Mouse (Mus musculus) c-Kit-positive CD71-positive TER-119-positive erythroid progenitor cells, embryonic 14.5 days (primary cell): ENCODE measurements around the gene Il1rap.
A peak's percentile ranks its signal among the peaks of the same experiment; 100 is the strongest.

Experiments used
- DNase-seq: peaks from one replicate; pipeline ENCODE4 v3.0.0-alpha.2; 2013; ENCODE audit warnings: low spot score

The Il1rap gene

DNA sequence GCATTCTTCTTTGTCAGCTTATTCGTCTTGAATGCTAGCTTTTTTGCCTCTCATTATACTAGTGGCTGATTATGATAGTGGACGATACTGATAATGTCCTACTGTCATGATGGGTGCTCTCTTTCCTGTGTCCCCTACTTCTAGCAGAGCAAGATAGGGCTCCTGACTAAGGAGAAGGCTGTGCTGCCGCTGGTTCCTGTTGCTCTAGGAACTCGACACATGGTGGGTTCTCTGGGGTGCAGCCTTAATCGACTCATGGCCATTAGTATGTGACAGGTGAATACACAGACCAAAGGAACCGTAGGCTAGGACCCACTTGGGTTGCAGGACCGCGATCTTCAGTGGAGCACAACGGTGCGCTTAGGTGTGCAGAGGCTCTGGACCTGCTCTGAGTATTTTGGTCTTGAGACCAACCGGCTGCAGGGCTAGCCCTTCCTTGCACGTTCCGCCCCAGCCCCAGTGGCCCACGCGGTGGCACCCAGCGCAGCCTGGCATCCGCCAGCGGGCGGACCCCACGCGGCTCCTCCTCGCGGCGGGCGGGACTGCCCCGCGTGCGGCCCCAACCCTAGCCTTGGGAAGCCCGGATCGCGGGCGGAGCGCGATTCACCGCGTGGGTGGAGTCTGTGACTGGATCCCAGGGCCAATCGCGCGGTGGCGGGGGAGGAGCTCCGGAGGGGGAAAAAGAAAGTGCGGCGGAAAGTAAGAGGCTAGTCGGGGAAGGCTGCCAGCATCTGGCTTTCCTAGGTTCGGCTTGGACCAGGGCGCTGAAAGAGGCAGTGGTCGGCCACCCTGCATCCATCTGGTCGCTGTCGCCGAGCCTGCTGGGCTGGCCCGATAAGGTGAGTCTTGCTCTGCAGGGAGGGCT lies at the start of gene Il1rap:
TSS of gene Il1rap (plus strand) at position 657 of the 865 bp plus-strand sequence.
- peak; percentile 81 for DNase-seq

DNA sequence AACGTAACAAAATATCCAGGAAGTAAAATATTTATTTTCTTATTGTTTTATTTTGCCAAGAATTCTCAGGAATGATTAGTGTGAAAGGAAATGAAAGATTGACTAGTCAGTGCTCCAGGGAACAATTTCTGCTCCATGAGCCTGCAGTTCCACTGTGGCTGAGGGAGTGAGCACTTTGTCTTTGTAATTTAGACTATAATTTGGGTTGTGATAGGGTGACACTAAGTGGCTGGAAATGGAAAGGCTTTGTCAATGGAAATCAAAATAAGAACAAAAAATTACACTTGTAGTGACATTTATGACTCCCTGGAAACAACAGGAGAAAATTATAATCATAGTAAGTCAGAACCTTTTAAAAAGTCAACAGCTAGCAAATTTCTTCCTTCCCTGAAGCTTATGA lies 49.2 kb upstream of the Il1rap start:
- no peak for DNase-seq

DNA sequence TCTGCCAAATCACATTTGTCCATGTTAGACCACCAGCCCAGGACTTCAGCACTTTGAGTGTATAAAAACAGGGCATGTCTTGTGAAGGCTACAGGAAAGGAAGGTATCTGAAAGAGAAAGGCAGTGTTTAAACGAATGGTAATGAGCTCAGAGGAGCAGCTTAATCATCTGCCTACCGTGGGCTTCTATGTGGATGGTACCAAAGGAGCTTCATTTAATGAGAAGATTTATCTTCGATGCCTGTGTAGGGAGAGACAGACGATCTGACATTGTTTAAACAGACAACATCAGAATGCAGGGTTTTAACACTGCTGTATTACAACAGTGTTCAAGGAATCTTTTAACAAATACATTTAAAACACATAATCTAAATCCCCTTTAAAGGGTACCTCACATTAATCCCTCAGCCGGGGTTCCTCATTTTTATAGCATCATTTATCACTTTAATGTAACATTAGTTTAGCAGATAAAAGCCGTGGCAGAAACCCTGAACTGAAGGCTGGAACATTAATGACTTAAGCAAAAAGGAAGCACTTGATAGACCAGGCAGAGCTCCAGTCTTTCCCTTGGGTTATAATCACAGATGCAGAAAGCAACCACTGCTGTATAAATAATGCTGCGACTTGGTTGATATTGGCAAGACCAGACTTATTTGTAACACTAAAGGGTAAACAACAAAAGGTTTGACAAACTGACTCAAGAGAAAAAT lies 35.2 kb upstream of the Il1rap start:
- no peak for DNase-seq

DNA sequence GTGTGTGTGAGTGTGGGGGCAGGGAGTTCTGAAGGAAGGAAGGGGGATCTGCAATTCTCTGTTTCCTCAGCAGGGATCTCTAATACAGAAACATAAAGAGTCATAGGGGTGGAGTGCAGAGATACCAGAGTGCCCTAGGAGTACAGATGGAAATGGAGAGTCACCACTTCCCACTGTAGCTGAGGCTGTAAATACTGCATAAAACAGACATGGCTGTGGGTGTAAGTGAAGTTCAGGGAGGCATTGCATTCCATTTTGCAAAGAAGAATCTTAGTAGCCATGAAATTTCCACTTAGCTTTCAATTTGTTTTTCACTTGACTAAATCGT lies 34.7 kb upstream of the Il1rap start:
- DNase-seq, result no peak

DNA sequence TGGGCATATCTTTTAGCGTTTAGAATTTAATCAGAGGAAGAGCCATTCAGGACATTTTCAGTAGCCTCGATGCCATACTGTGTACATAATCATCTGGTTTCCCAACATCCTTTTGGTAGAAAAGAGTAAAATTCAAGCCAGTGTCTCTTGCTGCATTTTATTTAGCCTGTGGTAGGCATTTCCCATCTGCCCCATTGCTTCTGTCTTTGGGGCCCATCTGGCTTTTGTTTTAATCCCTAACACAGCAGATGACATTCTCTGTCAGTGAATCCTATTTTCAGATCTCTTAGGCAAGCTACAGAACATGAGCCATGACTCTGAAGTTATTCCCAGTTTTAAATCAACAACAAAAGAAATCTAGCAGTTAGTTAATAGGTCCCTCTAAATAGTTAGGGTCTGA lies 32.3 kb upstream of the Il1rap start:
- DNase-seq, result no peak

DNA sequence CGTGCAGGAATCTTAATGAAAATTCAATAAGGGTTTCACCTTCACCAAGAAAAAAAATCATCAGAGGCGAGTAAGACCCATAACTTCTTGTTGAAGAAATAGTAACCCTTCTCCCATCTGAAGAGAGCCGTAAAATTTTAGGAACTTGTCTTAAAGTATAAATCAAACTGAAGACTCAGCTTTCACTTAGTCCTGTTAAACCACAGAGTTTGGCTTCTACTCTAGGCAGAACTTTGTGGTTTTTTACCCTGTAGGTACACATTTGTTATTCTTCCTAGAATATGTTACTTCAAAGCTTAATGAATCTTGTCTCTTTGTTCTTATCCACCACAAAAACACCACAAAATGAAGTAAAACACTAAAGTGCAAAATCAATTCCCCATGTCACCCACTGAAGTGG lies 29.3 kb upstream of the Il1rap start:
- DNase-seq, result no peak

DNA sequence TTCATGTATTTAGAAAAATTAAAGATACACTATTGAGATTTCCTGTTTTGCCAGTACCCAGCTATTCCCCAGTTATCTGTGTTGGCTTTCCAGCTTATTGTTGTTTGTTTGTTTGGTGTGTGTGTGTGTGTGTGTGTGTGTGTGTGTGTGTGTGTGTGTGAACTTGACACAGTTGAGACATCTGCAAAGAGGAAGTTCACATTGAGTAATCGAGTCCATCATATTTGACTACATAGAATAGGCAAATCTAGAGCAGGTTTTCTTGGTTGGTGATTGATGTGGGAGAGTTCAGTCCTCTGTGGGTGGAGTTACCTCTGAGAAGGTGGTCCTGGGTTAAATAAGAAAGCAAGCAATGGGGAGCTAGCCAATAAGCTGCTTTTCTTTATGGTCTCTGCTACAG lies 22.7 kb upstream of the Il1rap start:
- no peak for DNase-seq

DNA sequence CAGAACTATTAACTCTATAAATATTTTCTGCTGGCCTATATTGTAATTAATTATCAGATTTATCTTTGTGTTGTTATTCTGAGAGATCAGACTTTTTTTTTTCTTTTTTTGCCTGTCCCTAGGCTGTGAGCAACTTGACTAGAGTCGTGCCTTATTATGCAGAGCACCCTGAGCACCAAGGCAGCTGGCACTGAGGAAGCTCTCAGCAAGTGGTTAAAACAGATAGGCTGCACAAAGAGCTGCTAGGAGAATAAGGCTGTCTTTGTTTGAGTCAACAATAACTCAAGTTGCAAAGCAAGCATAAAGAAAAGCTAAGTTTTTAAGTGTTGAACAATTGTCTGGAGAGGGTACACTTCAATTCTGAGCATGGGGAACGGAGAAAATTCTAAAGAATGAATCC lies 19.8 kb upstream of the Il1rap start:
- DNase-seq, result no peak

DNA sequence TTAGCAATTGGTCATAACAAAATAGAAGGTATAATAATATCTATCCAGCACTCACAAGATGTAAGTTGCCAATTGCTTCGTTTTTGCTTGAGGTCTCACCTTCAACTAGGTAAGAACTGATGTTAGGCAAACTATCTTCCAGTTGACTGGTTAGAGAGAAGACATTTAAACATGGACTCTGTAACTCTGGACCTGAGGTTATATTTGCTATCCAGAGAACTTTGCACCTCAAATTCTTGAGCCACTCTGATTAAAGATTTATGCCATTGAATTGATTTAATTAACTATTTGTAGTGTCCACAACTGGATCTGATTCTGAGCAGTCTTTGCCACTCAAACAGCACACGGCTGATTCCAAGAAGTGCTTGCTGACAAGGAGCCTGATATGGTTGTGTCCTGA lies 18.7 kb upstream of the Il1rap start:
- DNase-seq, result no peak

DNA sequence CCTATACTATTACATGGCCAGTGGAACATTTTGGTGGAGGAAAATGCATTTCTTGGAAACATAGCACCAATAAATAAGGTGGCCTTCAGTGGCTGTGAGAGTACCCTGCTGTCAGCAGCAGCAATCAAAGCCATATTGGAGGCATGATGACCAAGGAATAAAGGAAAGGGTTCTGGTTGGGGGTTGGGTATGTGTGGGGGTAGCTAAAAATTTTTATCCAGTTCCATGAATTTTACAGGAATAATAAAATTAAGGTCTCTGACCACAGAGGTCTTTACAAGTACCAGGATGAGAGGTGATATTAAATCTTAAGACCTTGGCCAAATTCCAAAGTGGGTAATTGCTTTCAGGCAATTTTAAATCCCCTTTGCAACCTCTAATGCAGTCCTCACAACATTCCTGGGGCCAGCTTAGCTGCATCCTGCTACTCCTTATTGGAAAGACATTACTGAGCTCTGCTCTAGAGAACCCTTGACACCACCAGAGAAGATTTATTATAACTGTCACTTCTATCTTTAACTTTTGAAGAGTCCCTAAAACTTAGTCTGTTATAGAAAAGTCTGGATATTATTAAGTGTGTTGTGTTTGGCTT lies 12.0 kb upstream of the Il1rap start:
- no peak for DNase-seq

DNA sequence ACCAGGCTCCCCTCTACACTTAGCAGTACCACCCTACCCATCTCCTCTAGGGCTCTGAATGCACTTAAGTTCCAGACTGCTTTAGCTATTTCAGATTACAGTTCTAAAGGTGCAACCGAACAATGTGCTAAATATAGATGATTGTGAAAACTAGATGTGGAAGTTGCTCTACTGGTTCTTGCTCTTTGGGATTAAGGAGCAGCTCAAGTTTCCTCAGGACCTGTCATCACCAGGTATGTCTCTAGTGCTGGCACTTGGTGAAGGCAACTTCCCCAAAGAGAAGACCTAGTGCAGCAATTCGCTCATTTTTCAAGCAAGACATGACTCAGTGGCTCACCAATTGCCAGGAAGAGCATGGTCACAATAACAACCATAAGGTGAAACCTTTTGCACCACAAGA lies 9.7 kb upstream of the Il1rap start:
- DNase-seq, result no peak

DNA sequence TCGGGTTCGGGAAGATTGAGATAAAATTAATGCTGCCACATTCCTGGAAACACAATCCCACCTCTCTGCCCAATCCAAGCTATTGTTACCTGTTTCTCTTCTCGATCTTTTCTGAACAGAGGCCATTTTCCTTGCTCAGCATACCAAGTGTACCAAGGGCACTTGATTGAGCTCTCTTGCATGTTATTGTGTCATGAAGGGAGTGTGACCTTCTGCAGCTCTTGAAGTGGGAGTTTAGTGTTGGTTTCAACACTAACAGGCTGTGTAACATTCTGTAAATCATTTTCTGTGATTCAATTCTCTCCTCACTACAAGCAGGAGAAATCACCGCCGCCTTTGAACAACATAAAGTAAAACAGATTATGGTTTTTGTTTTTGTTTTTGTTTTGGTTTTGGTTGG lies 7.3 kb upstream of the Il1rap start:
- DNase-seq, result no peak

DNA sequence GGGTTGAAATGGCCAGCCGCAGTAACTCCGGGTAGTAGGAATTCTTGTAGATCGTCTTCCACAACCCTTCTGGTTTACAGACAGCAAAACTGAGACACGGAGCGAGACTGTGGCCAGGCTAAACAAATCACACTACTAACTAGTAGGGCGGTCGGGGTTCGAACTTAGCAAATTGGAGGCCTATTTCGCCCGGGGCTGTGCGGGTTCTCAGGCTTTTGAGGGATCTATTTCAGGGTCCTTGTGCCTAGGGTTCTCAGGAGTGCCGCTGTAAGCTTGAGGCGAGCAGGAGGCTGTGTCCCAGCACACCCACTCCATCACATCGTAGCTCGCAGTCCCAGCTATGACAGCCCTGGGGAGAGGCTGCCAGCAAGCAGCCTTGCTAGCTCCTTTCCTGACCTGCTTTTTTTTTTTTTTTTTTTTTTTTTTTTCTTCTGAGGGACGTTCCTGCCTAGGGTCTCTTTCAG lies 441 bp downstream of the Il1rap start:
- no peak for DNase-seq

DNA sequence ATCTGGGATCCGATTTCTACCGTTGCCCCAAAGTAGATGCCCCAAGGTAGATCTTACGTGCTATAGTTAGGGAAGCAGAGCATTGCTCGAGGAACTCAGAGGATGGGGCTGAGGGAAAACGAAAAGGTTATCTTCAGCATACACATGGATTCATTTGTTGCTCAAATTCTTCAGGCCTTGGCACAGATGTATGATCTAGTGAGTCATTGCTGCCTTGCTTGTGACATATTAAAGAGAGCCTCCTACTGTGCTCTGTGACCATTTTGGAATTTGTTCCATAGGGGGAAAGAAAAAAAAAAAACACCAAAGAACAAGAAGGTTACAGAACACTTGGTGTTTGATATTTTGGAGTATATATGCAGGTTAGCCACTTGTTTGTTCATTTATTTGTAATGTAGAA lies 4.3 kb downstream of the Il1rap start:
- no peak for DNase-seq

DNA sequence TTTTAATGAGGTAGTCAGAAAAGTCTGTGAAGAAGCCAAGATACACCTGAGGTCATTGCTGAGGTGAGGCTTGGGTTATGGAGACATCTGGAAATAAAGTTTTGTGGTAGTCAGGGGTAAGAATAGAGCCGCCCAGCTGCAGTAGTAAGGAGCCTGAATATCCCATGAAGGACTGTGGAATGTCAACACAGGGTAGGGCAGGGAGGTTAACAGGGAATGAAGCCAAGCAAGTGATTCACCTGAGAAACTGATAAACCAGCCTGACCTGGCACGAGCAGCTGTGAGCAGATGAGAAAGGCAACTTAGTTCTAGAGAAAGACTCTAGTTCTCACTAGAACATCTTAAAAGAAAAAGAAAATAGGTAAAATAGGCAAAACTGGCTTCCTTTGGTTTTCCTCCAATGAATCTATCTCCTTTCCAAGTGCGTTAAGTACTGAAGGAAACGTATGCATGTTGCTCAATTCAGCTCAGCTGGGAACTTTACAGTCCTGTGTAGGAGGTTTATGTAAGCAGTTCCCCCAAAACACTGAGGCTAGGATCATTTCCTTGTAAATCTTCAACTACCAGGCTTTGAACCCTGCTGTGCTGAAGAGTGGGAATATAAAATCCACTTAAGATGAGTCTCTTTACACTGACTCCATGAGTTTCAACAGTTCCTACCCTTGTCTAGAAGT lies 9.5 kb downstream of the Il1rap start:
- no peak for DNase-seq

DNA sequence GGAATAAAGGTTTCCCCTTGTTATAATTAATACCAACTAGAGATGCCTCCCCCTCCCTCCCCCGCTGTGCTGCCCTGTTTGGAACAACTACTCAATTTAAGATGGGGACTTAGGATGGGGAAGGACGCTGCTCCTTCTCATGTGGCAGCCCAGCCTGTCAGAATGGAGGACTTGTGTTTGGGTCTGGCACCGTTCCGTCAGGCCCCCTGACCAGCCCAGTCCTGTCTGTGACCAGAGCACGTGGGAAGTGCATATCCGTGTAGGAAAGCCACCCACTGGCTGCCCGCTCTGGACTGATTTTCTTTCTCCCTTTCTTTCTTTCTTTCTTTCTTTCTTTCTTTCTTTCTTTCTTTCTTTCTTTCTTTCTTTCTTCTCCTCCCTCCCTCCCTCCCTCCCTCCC lies 14.9 kb downstream of the Il1rap start:
- no peak for DNase-seq

DNA sequence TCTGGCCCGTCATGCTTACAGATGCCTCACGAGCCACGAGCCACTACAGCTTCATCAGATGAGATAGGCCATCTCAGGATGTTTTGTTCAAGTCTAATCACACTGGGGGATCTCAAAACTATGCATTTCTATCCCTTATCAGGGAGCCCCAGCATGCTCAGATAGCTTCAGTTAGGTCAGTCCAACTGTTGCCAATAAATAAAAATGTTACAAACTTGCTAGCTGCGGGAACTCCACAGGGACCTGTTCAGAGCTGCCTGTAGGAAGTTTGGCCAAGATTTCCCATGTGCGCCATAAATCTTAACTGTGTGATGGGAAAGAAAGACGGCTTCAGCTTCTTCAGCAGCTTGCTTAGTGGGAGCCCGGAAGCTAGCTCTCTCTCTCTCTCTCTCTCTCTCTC lies 15.8 kb downstream of the Il1rap start:
- DNase-seq, result no peak

DNA sequence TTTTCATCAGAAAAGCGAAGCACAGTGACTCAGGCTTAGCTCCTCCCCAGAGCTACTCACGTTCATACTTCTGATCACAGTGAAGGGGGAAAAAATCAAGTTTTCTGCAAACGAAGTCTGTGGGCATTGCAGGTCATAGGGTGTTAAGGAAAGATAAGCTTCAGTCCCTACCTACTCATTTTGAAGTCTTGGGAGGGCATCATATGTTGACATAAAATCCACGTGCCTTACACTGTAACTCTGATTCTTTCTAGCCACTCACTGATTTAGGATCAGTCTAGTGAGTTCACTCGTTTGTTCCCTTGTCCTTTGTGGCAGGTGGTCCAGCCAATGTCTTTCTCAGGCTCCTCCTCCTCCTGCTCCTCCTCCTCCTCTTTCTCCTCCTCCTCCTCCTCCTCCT lies 17.1 kb downstream of the Il1rap start:
- no peak for DNase-seq

DNA sequence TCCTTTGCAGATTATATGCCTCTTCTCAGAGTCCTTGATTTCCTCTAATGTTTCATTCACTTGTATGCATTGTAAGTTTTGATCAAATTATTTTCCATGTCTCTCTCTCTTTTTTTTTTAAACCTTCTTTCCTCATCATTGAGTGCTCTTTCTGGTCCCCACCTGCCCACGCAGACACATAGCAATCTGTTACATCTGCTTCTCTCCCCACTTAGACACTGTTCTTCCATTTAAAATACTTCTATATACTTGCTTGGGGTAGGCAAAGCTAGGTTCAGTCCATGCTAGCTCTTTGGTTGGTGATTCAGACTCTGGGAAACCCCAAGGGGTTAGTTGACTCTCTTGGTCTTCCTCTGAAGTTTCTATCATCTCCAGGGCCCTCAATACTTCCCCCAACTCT lies 20.0 kb downstream of the Il1rap start:
- DNase-seq, result no peak

DNA sequence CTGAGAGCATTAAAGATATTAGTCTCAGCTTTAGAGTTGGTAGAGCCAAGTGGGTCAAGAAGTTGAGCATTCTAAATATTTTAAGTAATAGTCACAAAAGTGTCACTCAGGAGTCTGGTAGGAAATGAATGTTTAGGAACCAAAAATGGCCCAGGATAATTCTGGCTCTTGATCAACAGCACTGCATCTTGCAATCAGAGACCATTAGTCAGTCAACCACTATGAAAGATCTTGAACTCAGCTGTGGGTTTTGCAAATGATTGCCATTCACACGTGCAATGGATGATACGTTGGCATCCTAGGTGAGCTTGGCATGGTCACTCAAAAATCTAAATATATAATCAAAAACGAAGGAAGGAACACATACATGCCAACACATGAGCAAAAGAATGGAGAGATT lies 23.1 kb downstream of the Il1rap start:
- DNase-seq, result no peak

DNA sequence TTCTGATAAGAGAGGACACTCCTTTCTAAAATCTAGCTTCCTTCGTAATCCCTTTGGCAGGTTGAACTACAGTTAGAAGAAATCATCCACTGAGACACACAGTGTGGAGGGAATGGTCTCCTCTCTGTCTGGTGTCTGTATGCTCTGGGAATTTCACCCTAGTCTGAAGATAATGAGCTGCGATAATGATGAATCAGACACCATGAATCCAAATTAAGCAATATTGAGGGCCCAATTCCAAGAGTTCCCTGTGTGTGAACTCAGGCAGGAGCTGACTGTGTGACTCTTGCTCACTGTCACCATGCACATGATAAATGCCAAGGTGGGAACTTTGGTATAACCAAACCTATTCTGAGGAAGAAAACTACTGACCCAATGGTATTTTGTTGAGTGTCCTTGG lies 26.5 kb downstream of the Il1rap start:
- DNase-seq, result no peak

DNA sequence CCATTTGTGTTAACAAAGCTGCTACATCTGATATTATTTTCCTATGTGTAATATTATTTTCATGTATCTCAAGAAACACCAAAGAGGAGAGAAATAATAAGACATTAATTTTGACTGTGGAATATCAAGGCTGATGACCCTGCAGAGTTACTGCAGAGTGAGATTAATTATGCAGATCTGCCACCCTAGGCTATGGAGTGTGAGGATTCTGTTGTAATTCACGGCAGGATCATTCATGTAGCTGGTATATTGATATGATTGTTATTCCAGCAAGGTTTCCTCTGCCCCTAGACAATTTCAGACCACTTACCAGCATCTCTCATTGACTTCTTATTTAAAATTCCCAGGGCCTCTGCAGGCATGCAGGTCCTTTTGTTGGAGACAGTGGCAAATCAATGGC lies 29.0 kb downstream of the Il1rap start:
- no peak for DNase-seq
